Mouse (Mus musculus) spleen, adult 2 months (tissue): ENCODE data around the gene Derl2.

ENCODE experiments used
- CTCF ChIP-seq: fragments of 200-500 bp; IDR thresholded peaks from 2 replicates; pipeline ENCODE4 v1.5.1; 2011; ENCODE audit warnings: mild to moderate bottlenecking, inconsistent platforms; ENCODE audit not compliant: insufficient read depth, insufficient read length, insufficient replicate concordance; ENCODE audit errors: extremely low read depth
- POLR2A ChIP-seq: fragments of 200-500 bp; IDR thresholded peaks from 2 replicates; pipeline ENCODE4 v1.6.1; 2011; ENCODE audit warnings: low read depth, low read length, inconsistent platforms

DNA sequence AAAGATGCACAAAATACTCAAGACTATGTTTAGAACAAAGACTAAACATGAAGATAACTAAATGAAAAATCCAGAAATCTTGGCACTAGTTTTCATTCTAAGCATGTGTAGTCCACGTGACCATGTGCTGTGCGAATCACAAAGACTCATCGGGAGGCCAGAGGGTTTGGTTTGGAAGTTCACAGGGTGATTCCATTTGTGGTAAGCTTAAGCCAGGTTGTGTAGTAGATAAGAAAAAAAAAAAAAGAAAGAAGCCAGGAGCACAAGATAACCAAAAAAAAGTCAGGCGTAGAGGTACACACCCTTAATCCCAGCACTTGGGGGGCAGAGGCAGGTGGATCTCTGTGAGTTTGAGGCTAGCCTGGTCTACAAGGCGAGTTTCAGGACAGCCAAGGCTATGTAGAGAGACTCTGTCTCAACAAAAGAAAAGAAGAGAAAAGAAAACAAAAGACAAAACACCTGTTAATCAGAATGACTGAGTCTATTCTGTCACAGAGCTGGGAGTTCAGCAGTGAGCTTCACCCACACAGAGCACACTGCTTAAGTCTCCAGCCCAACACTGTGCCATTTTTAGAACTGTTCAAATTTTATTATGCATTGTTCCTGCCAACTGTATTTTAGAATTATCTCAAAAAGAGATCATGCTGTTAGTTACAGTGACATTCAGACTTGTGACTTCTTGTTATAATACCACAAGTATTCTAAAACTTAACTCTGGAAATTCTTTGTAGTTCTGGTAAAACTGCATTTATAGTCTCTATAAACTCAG is 58.7 kb downstream of the Derl2 start:
- no peak for TF ChIP-seq CTCF
- no peak for TF ChIP-seq POLR2A
